Mouse (Mus musculus) heart, postnatal 0 days (tissue): Measurements from ENCODE around the gene Heatr5a.

Source experiments
- CTCF ChIP-seq: IDR thresholded peaks from 2 replicates; pipeline ENCODE4 v1.5.1; 2016; ENCODE audit warnings: antibody characterized with exemption, control low read depth, low read depth
- EP300 ChIP-seq: IDR thresholded peaks from 2 replicates; pipeline ENCODE4 v1.6.1; 2016; ENCODE audit warnings: antibody characterized with exemption, low read depth

DNA sequence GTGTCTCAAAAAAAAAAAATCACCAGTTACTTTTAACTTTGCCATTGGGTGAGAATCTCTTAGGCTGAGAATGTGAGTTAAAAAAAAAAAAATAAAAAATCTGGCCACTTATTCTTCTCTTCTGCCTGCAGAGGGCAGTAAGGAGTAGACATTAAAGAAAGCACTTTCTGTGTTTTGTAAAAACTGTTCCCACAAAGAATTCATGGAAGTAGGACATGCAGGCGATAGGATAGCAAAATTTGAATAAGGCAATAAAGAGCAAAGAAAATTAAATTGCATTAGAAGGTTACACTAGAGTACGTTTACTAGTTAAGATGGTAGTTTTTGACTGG is 39.5 kb upstream of the Heatr5a start:
- TF ChIP-seq CTCF, result peak; percentile 55
- TF ChIP-seq EP300, result no peak
